Mouse (Mus musculus) lung, postnatal 0 days (tissue): ENCODE measurements around the gene Efcab3. TPM values are rescaled to one million over a fixed set of nuclear protein-coding genes. Genes with fewer than 3 reads are reported as not detected.
"Not testable (repeated sequence)": the region's sequence is repeated elsewhere in the genome, so short reads cannot be mapped to it uniquely, and the experiment has no call there.

Experiments
- ATAC-seq: fragments of 200-750 bp; cut with Nextera tagmentation; 2 replicates; pipeline ENCODE4 v1.8.0; 2017; ENCODE audit warnings: moderate library complexity
- DNase-seq: peaks from one replicate; pipeline ENCODE4 v3.0.0-alpha.2; 2016; ENCODE audit warnings: low spot score
- H3K27ac ChIP-seq: fragments of 300-500 bp; sonication (generic); 2 replicates; pipeline ENCODE4 v1.5.1; 2014; ENCODE audit warnings: antibody characterized with exemption, mild to moderate bottlenecking, low read length, mixed read lengths
- H3K27me3 ChIP-seq: fragments of 300-500 bp; sonication (generic); replicated peaks from 2 replicates; pipeline ENCODE4 v1.6.1; 2014; ENCODE audit warnings: low read length, mixed read lengths; ENCODE audit not compliant: insufficient read depth
- H3K36me3 ChIP-seq: fragments of 300-500 bp; sonication (generic); 2 replicates; pipeline ENCODE4 v1.6.1; 2014; ENCODE audit warnings: low read length, mixed read lengths; ENCODE audit not compliant: insufficient read depth
- H3K4me1 ChIP-seq: fragments of 300-500 bp; sonication (generic); 2 replicates; pipeline ENCODE4 v1.6.1; 2014; ENCODE audit warnings: antibody characterized with exemption, low read depth, low read length, mixed read lengths; ENCODE audit not compliant: insufficient read depth
- H3K4me2 ChIP-seq: fragments of 300-500 bp; sonication (generic); replicated peaks from 2 replicates; pipeline ENCODE4 v1.6.1; 2014; ENCODE audit warnings: low read depth, mild to moderate bottlenecking, low read length, moderate library complexity, mixed read lengths
- H3K4me3 ChIP-seq: fragments of 300-500 bp; sonication (generic); 2 replicates; pipeline ENCODE4 v1.5.1; 2014; ENCODE audit warnings: low read depth, low read length
- H3K9ac ChIP-seq: fragments of 300-500 bp; sonication (generic); replicated peaks from 2 replicates; pipeline ENCODE4 v1.6.1; 2014; ENCODE audit warnings: low read depth, mild to moderate bottlenecking
- H3K9me3 ChIP-seq: fragments of 300-500 bp; sonication (generic); 2 replicates; pipeline ENCODE4 v1.6.1; 2016; ENCODE audit warnings: low read length, mixed read lengths
- CTCF ChIP-seq: IDR thresholded peaks from 2 replicates; pipeline ENCODE4 v1.5.1; 2016; ENCODE audit warnings: antibody characterized with exemption, mild to moderate bottlenecking
- EP300 ChIP-seq: IDR thresholded peaks from 2 replicates; pipeline ENCODE4 v1.6.1; 2016; ENCODE audit warnings: antibody characterized with exemption, mild to moderate bottlenecking, control low read depth
- WGBS: fragments of 180-500 bp; shearing (Covaris S2); extraction: QIAGEN DNeasy Blood & Tissue Kit; methylation state at CpG from one replicate; pipeline ENCODE4 v1.1.7; 2014; 5-methylcytosine and 5-hydroxymethylcytosine counted together
- polyA plus RNA-seq: library from polyadenylated mRNA; unstranded; fragments of >200 nt; fragmentation: Nextera tagmentation; extraction: Ambion mirVana; gene quantifications from 2 replicates; pipeline ENCODE4 v1.2.1, GENCODE M21; 2015

Efcab3 gene
- polyA plus RNA-seq = not detected in 2 replicates

- no peak within 1 kb of the TSS for H3K4me3 ChIP-seq
- no peak for ATAC-seq
- H3K36me3 ChIP-seq = no peaks in the 10 kb centered on the region
- no peaks in the 10 kb centered on the region for H3K9me3 ChIP-seq
- no peaks in the 10 kb centered on the region for H3K27me3 ChIP-seq
- 83% methylated on average over 5 of the region's 5 CpGs for WGBS
- H3K4me2 ChIP-seq = no peak within 1 kb of the TSS
- no peak within 1 kb of the TSS for H3K27ac ChIP-seq
- no peaks in the 10 kb centered on the region for H3K4me1 ChIP-seq
- DNase-seq = no peak
- TF ChIP-seq CTCF = no peak
- TF ChIP-seq EP300 = no peak
- no peak within 1 kb of the TSS for H3K9ac ChIP-seq
Observed at GRCm38 (mm10) chr11:105063292-105063691, at the start of gene Efcab3. Gene Efcab3 (plus strand): TSS chr11:105063592.

GRCm38 (mm10) chr11:105021071-105021470 is 42.3 kb upstream of the Efcab3 start:
- DNase-seq (no peak), ATAC-seq (no peak)
- Histone ChIP-seq H3K27ac (no peak overlapping the region), H3K36me3 (no peaks in the 10 kb centered on the region), H3K9ac (no peak overlapping the region), H3K4me3 (no peak overlapping the region), H3K4me1 (no peaks in the 10 kb centered on the region), H3K9me3 (no peaks in the 10 kb centered on the region), H3K4me2 (no peak overlapping the region), H3K27me3 (no peaks in the 10 kb centered on the region)
- TF ChIP-seq CTCF = peak; percentile 37
- TF ChIP-seq EP300 = no peak
- WGBS = 72% methylated on average over 7 of the region's 7 CpGs

- ATAC-seq = no peak
- peak; percentile 22 for DNase-seq
- Histone ChIP-seq H3K27me3 (no peaks in the 10 kb centered on the region), H3K27ac (no peak overlapping the region), H3K9ac (no peak overlapping the region), H3K4me2 (no peak overlapping the region), H3K9me3 (no peaks in the 10 kb centered on the region), H3K36me3 (no peaks in the 10 kb centered on the region), H3K4me3 (no peak overlapping the region), H3K4me1 (no peaks in the 10 kb centered on the region)
- 20% methylated on average over 6 of the region's 6 CpGs for WGBS
- TF ChIP-seq CTCF (no peak), EP300 (no peak)
Observed at GRCm38 (mm10) chr11:105028744-105029348, 34.5 kb upstream of the Efcab3 start.

GRCm38 (mm10) chr11:105029525-105029924 is 33.9 kb upstream of the Efcab3 start:
- no peak for DNase-seq
- 34% methylated on average over 8 of the region's 8 CpGs for WGBS
- H3K4me2 ChIP-seq = no peak overlapping the region

GRCm38 (mm10) chr11:105030229-105030628 is 33.2 kb upstream of the Efcab3 start:
- Histone ChIP-seq H3K27me3 (no peaks in the 10 kb centered on the region), H3K9ac (no peak overlapping the region), H3K4me2 (no peak overlapping the region), H3K4me1 (no peaks in the 10 kb centered on the region), H3K9me3 (no peaks in the 10 kb centered on the region), H3K27ac (no peak overlapping the region), H3K4me3 (no peak overlapping the region), H3K36me3 (no peaks in the 10 kb centered on the region)
- no peak for DNase-seq
- TF ChIP-seq EP300 (no peak), CTCF (no peak)
- no peak for ATAC-seq
- 52% methylated on average over 6 of the region's 6 CpGs for WGBS

More at GRCm38 (mm10) chr11:105029525-105029924, 33.9 kb upstream of the Efcab3 start:
- H3K4me3 ChIP-seq = no peak overlapping the region
- no peaks in the 10 kb centered on the region for H3K27me3 ChIP-seq
- no peaks in the 10 kb centered on the region for H3K36me3 ChIP-seq
- H3K4me1 ChIP-seq = no peaks in the 10 kb centered on the region
- no peak for TF ChIP-seq CTCF
- TF ChIP-seq EP300 = no peak
- H3K9me3 ChIP-seq = no peaks in the 10 kb centered on the region
- no peak for ATAC-seq
- H3K27ac ChIP-seq = no peak overlapping the region
- H3K9ac ChIP-seq = no peak overlapping the region

GRCm38 (mm10) chr11:105031103-105031502 is 32.3 kb upstream of the Efcab3 start:
- no peak for TF ChIP-seq CTCF
- 44% methylated on average over 2 of the region's 2 CpGs for WGBS
- H3K4me2 ChIP-seq = no peak overlapping the region
- H3K27ac ChIP-seq = no peak overlapping the region
- no peaks in the 10 kb centered on the region for H3K27me3 ChIP-seq
- H3K4me3 ChIP-seq = no peak overlapping the region
- H3K9me3 ChIP-seq = no peaks in the 10 kb centered on the region
- H3K9ac ChIP-seq = no peak overlapping the region
- ATAC-seq = no peak
- no peaks in the 10 kb centered on the region for H3K4me1 ChIP-seq
- no peak for DNase-seq
- H3K36me3 ChIP-seq = no peaks in the 10 kb centered on the region

- H3K36me3 ChIP-seq = no peaks in the 10 kb centered on the region
- H3K27me3 ChIP-seq = no peaks in the 10 kb centered on the region
- H3K27ac ChIP-seq = no peak overlapping the region
- 68% methylated on average over 1 of the region's 1 CpGs for WGBS
- H3K4me2 ChIP-seq = no peak overlapping the region
- no peak overlapping the region for H3K4me3 ChIP-seq
- H3K4me1 ChIP-seq = no peaks in the 10 kb centered on the region
- no peak for TF ChIP-seq EP300
- 0 out of 2 replicates have a peak, but pooled peaks have one; percentile 5 for TF ChIP-seq CTCF
- DNase-seq (no peak), ATAC-seq (no peak)
- no peaks in the 10 kb centered on the region for H3K9me3 ChIP-seq
- no peak overlapping the region for H3K9ac ChIP-seq
Observed at GRCm38 (mm10) chr11:105035081-105035480, 28.3 kb upstream of the Efcab3 start.

- not testable (repeated sequence) for ATAC-seq, H3K9ac ChIP-seq, H3K27me3 ChIP-seq, DNase-seq, H3K36me3 ChIP-seq, H3K9me3 ChIP-seq, H3K4me2 ChIP-seq, H3K4me3 ChIP-seq, H3K27ac ChIP-seq, H3K4me1 ChIP-seq
- 76% methylated on average over 14 of the region's 22 CpGs for WGBS
Observed at GRCm38 (mm10) chr11:105112448-105112847, 49.1 kb downstream of the Efcab3 start.
